Mouse (Mus musculus): ENCODE data around the gene Smyd1. TPM values are rescaled to one million over a fixed set of nuclear protein-coding genes. Genes with fewer than 3 reads are reported as not detected.

Smyd1 gene
- polyA plus RNA-seq, 1 experiment, result 0.04 TPM

DNA sequence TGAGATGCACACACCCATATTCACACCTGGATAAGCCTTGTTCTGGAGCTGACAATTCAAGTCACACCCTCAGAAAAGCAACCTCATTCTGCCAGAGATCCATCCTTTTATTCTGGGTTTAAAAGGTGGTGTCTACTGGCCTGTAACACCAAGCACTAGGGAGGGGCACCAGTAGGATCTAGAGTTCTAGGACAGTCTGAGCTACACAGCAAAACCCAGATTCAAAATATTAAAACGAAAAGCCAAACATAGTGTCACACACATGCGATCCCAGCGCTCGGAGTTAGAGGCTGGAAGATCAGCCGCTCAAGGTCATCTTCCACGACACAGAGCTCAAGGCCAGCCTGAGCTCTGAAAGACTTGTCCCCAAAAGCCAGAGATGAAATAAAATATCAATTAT, 67.6 kb downstream of the Smyd1 start:
- no peaks in the 10 kb centered on the region for H3K27me3 ChIP-seq (ENCODE audit: control insufficient read depth, insufficient read depth, low read length)
- H3K36me3 ChIP-seq (ENCODE audit: control insufficient read depth, insufficient read depth, low read length), result no peaks in the 10 kb centered on the region
- 87% methylated on average over 6 of the region's 6 CpGs for WGBS
- H3K4me1 ChIP-seq (ENCODE audit: control insufficient read depth, insufficient read depth, insufficient read length, low read length), result peaks cover 5% of the 10 kb centered on the region; the same call in 1 of the 2 replicates
- H3K4me3 ChIP-seq (ENCODE audit: low read depth, low read length), result no peak overlapping the region
- no peak overlapping the region for H3K27ac ChIP-seq (ENCODE audit: insufficient read depth, low read depth, low read length)
- no peak for TF ChIP-seq POLR2A (IDR thresholded peaks at IDR 0.05; ENCODE audit: low read depth, low read length)
- no peak for TF ChIP-seq CTCF (IDR thresholded peaks at IDR 0.05; ENCODE audit: extremely low read depth, insufficient read length, insufficient replicate concordance, low read depth, low read length)

DNA sequence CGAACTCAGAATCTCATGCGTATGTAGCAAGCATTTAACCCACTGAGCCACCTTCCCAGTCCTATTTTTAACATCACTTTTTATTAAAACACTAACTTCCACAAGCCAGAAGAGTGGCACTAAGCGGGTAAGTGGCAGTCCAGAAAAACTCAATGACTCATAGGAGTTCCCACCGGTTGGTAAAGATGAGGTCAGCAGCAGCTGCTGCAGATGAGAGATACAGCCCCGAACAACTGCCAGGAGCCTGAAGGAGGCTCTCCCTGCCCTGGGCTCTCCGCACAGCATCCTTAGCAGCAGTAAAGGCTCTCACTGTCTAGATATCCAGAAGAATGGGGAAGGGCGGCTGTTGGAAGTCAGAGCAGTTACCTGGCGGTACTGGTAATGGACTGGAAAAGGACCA, 71.1 kb downstream of the Smyd1 start:
- Histone ChIP-seq H3K4me1 (ENCODE audit: control insufficient read depth, insufficient read depth, insufficient read length, low read length) (peaks cover 11% of the 10 kb centered on the region; the same call in 1 of the 2 replicates), H3K27me3 (ENCODE audit: control insufficient read depth, insufficient read depth, low read length) (no peaks in the 10 kb centered on the region), H3K36me3 (ENCODE audit: control insufficient read depth, insufficient read depth, low read length) (no peaks in the 10 kb centered on the region), H3K4me3 (ENCODE audit: low read depth, low read length) (no peak overlapping the region), H3K27ac (ENCODE audit: insufficient read depth, low read depth, low read length) (no peak overlapping the region)
- 63% methylated on average over 8 of the region's 8 CpGs for WGBS
- no peak for TF ChIP-seq CTCF (IDR thresholded peaks at IDR 0.05; ENCODE audit: extremely low read depth, insufficient read length, insufficient replicate concordance, low read depth, low read length)
- TF ChIP-seq POLR2A (IDR thresholded peaks at IDR 0.05; ENCODE audit: low read depth, low read length), result no peak

DNA sequence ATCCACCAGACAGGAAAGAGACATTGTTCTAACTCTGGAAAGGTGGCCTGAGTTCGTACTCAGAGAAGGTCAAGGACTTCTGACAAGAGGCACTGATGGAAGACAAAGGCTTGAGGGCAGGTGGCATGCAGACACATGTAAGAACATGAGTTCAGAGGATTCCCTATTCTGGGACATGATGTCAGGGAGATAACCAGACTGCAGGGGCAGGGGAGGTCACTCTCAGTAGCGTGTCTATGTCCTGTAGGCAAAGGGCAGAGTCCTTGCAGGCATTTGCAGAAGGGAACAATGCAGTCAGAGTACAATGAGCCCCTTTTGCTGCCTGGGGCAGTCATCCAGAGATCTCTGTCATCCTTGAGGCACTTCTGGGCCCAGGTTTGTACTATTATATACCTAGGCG, 72.4 kb downstream of the Smyd1 start:
- TF ChIP-seq POLR2A (IDR thresholded peaks at IDR 0.05; ENCODE audit: low read depth, low read length), result no peak
- TF ChIP-seq CTCF (IDR thresholded peaks at IDR 0.05; ENCODE audit: extremely low read depth, insufficient read length, insufficient replicate concordance, low read depth, low read length), result no peak
- WGBS, result 63% methylated on average over 3 of the region's 3 CpGs
- Histone ChIP-seq H3K27me3 (ENCODE audit: control insufficient read depth, insufficient read depth, low read length) (no peaks in the 10 kb centered on the region), H3K36me3 (ENCODE audit: control insufficient read depth, insufficient read depth, low read length) (no peaks in the 10 kb centered on the region), H3K4me1 (ENCODE audit: control insufficient read depth, insufficient read depth, insufficient read length, low read length) (peaks cover 11% of the 10 kb centered on the region; the same call in 1 of the 2 replicates), H3K27ac (ENCODE audit: insufficient read depth, low read depth, low read length) (no peak overlapping the region), H3K4me3 (ENCODE audit: low read depth, low read length) (no peak overlapping the region)

DNA sequence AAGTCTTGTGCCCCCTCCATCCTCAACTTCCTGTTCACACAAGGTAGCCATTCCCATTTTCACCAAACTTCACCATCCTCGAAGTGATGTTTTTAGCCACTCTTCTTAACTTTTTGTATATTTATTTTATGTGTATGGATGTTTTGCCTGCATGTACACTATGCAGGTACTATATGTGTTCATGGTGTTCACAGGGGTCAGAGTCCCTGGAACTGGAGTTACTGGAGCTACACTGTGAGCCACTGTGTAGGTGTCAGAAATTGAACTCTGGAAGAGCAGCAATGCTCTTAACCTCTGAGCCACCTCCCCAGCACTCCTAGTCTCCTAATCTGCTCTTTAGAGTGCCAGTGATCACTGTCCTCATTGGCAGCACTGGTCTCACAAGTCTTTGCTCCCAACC, 73.6 kb downstream of the Smyd1 start:
- peak overlapping the region; percentile 24; the same call in 1 of the 2 replicates for H3K27ac ChIP-seq (ENCODE audit: insufficient read depth, low read depth, low read length)
- H3K4me1 ChIP-seq (ENCODE audit: control insufficient read depth, insufficient read depth, insufficient read length, low read length), result peaks cover 11% of the 10 kb centered on the region; the same call in 1 of the 2 replicates
- H3K4me3 ChIP-seq (ENCODE audit: low read depth, low read length), result no peak overlapping the region
- TF ChIP-seq POLR2A (IDR thresholded peaks at IDR 0.05; ENCODE audit: low read depth, low read length) (no peak), CTCF (IDR thresholded peaks at IDR 0.05; ENCODE audit: extremely low read depth, insufficient read length, insufficient replicate concordance, low read depth, low read length) (no peak)
- H3K27me3 ChIP-seq (ENCODE audit: control insufficient read depth, insufficient read depth, low read length), result no peaks in the 10 kb centered on the region
- 95% methylated on average over 1 of the region's 1 CpGs for WGBS
- no peaks in the 10 kb centered on the region for H3K36me3 ChIP-seq (ENCODE audit: control insufficient read depth, insufficient read depth, low read length)

DNA sequence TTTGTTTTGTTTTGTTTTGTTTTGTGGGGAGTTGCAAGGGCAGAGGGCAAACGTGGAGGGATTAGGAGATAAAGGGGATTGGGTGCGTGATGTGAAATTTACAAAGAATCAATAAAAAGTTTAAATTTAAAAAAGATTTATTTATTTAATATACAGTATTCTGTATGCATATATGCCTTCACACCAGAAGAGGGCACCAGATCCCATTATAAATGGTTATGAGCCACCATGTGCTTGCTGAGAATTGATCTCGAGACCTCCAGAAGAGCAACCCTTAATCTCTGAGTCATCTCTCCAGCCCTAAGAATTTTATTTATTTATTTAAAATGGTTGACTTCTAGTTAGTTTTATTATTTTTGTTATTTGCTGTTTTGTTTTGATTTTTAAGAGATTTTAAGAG, 78.8 kb downstream of the Smyd1 start:
- WGBS, result 79% methylated on average over 3 of the region's 3 CpGs
- no peak for TF ChIP-seq POLR2A (IDR thresholded peaks at IDR 0.05; ENCODE audit: low read depth, low read length)

DNA sequence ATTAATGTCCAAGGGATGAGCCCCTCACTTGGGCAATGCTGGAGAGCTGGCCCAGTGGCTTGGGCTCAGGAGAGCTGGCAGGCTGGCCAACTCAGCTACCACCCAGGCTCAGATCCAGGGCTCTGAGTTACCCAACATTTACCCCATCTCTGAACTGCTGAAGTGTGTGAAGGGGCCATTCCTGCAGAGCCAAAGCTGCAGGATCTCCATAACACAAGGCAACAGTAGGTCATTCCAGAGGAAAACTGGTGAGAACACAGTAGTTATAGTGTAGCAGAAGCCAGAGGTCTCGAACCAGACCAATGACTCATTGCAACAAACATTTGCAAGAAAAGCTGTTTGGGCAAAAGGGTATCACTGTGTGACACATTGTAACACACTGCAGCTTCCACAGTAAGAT, 79.2 kb downstream of the Smyd1 start:
- Histone ChIP-seq H3K27ac (ENCODE audit: insufficient read depth, low read depth, low read length) (no peak overlapping the region), H3K27me3 (ENCODE audit: control insufficient read depth, insufficient read depth, low read length) (no peaks in the 10 kb centered on the region), H3K4me1 (ENCODE audit: control insufficient read depth, insufficient read depth, insufficient read length, low read length) (no peaks in the 10 kb centered on the region), H3K36me3 (ENCODE audit: control insufficient read depth, insufficient read depth, low read length) (no peaks in the 10 kb centered on the region), H3K4me3 (ENCODE audit: low read depth, low read length) (no peak overlapping the region)
- 77% methylated on average over 1 of the region's 1 CpGs for WGBS
- no peak for TF ChIP-seq CTCF (IDR thresholded peaks at IDR 0.05; ENCODE audit: extremely low read depth, insufficient read length, insufficient replicate concordance, low read depth, low read length)
- TF ChIP-seq POLR2A (IDR thresholded peaks at IDR 0.05; ENCODE audit: low read depth, low read length), result no peak

More for the DNA sequence above, 78.8 kb downstream of the Smyd1 start:
- Histone ChIP-seq H3K4me1 (ENCODE audit: control insufficient read depth, insufficient read depth, insufficient read length, low read length) (no peaks in the 10 kb centered on the region), H3K27ac (ENCODE audit: insufficient read depth, low read depth, low read length) (no peak overlapping the region), H3K4me3 (ENCODE audit: low read depth, low read length) (no peak overlapping the region), H3K36me3 (ENCODE audit: control insufficient read depth, insufficient read depth, low read length) (no peaks in the 10 kb centered on the region), H3K27me3 (ENCODE audit: control insufficient read depth, insufficient read depth, low read length) (no peaks in the 10 kb centered on the region)

DNA sequence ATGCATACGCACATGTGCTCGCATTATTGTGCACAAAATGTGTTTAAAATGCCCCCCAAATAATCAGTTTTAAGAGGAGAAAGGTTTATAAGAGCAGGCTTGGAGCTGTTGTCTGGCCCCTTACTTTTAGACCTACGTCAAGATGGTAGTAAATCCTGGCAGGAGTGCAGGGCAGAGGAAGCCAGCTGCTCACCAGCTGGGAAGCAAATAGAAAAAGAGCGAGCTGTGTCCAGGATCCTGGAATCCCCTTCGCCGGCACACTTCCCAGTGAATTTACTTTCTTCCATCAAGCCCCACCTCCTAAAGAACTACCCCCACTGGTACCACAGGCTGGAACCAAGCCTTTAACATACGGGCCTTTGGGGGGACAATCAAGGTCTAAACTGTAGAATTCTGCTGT, 81.2 kb downstream of the Smyd1 start:
- Histone ChIP-seq H3K36me3 (ENCODE audit: control insufficient read depth, insufficient read depth, low read length) (no peaks in the 10 kb centered on the region), H3K27ac (ENCODE audit: insufficient read depth, low read depth, low read length) (no peak overlapping the region), H3K27me3 (ENCODE audit: control insufficient read depth, insufficient read depth, low read length) (no peaks in the 10 kb centered on the region), H3K4me1 (ENCODE audit: control insufficient read depth, insufficient read depth, insufficient read length, low read length) (peaks cover 10% of the 10 kb centered on the region; the same call in 1 of the 2 replicates), H3K4me3 (ENCODE audit: low read depth, low read length) (no peak overlapping the region)
- 89% methylated on average over 7 of the region's 7 CpGs for WGBS
- TF ChIP-seq CTCF (IDR thresholded peaks at IDR 0.05; ENCODE audit: extremely low read depth, insufficient read length, insufficient replicate concordance, low read depth, low read length) (no peak), POLR2A (IDR thresholded peaks at IDR 0.05; ENCODE audit: low read depth, low read length) (no peak)
